In genomic region chr14:21082823-21083222, GRCm38 (mm10) we compare ENCODE assay signal across 12 mouse cellular contexts.
"Had no signal": no experiment of that assay in that cellular context is flagged by ENCODE, and none has a peak within 500 bp of the region (broad histone marks: within the 10 kb centered on the region; RNA-seq: fewer than 3 reads in every experiment).

No protein-coding gene starts in this region.

- H3K9ac ChIP-seq: limb, embryonic 13.5 days; liver, embryonic 15.5 days; lung, embryonic 14.5 days; midbrain, embryonic 12.5 days; stomach, embryonic 15.5 days had no signal

- ATAC-seq: midbrain, embryonic 16.5 days had no signal

- H3K4me2 ChIP-seq: limb, embryonic 13.5 days; liver, embryonic 11.5 days; liver, embryonic 15.5 days; lung, embryonic 14.5 days; midbrain, embryonic 12.5 days; stomach, embryonic 15.5 days had no signal

- H3K36me3 ChIP-seq: limb, embryonic 13.5 days; midbrain, embryonic 12.5 days; stomach, embryonic 15.5 days had no signal

- H3K4me3 ChIP-seq: limb, embryonic 13.5 days; liver, embryonic 15.5 days; midbrain, embryonic 12.5 days; stomach, embryonic 15.5 days had no signal

- H3K27ac ChIP-seq: limb, embryonic 13.5 days; liver, embryonic 15.5 days; midbrain, embryonic 12.5 days; stomach, embryonic 15.5 days had no signal

- H3K27me3 ChIP-seq: limb, embryonic 13.5 days; liver, embryonic 15.5 days; midbrain, embryonic 12.5 days; stomach, embryonic 15.5 days had no signal

- H3K4me1 ChIP-seq: midbrain, embryonic 12.5 days had no signal

- H3K9me3 ChIP-seq: limb, embryonic 13.5 days; liver, embryonic 15.5 days; midbrain, embryonic 12.5 days; stomach, embryonic 15.5 days had no signal

- DNase-seq: kidney, adult 8-10 months; left cerebral cortex, postnatal 4 days; lung, embryonic 14.5 days; lung, postnatal 14 days; right cerebral cortex, postnatal 14 days; thymus, postnatal 36 days had no signal
